Mouse (Mus musculus): Measurements from ENCODE around the gene Polr2e.

Polr2e gene

DNA sequence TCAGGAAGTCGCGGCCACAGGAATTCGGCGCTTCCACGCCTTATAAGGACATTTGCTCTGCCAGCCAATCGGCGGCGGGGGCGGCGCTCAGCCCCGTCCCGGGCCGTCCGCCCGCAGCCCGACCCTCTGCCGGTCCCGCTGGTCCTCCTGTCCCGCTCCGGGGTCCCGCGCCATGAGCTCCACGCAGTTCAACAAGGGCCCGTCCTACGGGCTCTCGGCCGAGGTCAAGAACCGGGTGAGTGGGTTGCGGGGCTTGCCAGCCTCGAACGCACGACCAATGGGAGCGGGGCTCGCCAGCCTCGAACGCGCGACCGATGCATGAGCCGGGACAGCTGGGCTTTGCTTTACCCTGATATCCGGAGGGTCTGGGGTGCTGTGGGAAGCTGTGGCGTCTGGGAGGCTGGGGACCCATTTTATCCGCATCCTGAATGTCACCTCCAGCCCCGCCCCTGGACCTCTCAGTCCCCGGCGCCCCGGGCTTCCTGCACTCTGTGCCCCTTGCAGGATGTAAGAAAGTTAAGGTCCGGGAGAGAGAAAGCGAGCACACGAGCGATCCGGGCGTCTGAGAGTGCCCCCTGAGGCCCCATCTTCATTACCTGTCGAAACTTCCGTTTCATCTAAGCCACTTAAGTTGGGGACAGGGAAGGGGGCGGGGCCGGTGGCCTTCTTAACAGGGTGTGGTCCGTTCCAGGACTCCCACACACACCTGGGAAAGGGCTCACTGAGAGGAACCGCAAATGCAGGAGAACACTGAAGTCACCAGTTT lies 50.9 kb downstream of the Polr2e start, which contains the start of gene Cnn2:
Cnn2 (plus strand) TSS at position 79 of the 766 bp plus-strand sequence.
- DNase-seq (ENCODE audit: low read depth, low spot score): no peak

DNA sequence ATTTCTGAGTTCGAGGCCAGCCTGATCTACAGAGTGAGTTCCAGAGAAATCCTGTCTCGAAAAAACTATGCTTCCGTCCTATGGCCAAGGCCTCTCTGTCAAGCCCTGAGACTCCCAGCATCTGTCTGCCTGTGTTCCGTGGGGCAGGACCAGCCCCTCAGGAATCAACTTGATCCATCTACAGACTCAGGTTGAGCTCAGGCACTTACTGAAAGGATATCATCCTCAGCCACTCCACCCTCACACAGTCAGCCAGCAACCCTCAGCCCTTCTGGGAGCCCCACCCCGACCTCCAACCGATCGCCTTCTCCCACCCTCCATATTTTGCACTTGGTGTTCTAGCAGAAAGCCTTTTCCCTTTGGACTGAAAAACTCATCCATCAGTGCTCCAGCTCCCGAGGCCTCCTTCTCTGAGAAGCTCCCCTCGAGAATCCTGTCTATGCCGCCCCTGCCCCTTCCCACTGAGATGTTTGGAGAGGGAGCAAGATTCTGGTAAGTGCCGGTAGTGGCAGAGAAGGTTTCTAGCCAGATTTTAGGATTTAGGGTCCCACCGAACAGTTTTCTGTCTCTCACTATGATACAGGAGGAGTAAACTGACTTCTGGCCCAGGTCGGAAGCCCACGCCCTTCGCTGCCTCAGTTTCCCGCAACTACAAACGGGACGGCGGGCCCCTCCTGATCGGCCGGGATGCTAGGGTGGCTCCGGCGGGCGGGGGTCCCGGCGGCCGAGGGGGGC lies 51.7 kb downstream of the Polr2e start:
- no peak for DNase-seq (ENCODE audit: low read depth, low spot score)

DNA sequence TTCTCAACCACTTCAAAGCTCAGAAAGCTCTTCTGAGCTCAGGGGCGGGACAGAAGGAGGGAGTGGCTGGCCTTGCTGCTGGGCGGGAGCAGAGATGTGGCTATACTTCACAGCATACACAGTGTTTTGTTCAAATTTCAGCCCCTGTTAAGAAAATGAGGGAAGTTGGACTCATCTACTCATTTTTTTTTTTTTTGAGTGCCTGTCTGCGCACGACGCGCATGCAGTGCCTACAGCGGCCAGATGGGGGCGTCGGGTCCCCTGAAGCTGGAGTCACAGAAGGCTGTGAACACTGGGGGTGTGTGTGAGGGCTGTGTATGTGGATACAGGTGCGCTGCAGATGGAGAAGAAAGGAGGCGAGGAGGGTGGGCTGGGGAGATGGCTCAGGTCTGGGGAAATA lies 52.6 kb downstream of the Polr2e start:
- DNase-seq (ENCODE audit: low read depth, low spot score): no peak

DNA sequence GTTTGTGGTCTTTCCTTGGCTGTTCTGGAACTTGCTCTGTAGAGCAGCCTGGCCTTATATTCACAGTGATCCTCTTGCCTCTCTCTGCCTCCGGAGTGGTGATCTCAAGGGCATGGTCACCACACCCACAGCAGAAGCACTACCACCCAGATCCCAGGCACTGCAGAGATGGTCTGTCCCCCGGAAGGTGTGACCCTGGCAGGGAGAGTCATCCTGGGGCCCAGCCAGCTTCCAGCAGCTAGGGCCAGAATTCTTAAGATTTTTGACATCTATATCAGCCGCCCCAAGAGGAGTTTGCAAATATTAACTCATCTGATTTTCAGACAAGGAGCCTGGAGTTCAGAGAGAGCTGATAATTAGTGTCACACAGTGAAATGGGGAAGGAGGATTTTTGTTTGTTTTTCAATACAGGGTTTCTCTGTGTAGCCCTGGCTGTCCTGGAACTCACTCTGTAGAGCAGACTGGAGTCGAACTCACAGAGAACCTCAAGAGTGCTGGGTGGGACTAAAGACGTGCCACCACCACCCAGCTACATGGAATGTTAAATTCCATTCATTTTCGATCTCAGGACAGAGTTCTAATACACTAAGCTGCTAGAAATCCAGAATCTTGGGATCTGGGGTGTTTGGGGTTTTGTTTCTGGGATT lies 53.2 kb downstream of the Polr2e start:
- no peak for DNase-seq (ENCODE audit: low read depth, low spot score)
